Mouse (Mus musculus) embryonic facial prominence, embryonic 14.5 days (tissue): ENCODE results near the gene Ppm1n. TPM values are rescaled to one million over a fixed set of nuclear protein-coding genes. Genes with fewer than 3 reads are reported as not detected.

ENCODE experiments used
- ATAC-seq: fragments of 200-750 bp; cut with Nextera tagmentation; 2 replicates; pipeline ENCODE4 v1.8.0; 2017; ENCODE audit warnings: low read depth, moderate number of reproducible peaks, moderate TSS enrichment
- DNase-seq: peaks from one replicate; pipeline ENCODE4 v3.0.0-alpha.2; 2015; ENCODE audit warnings: low spot score
- H3K27ac ChIP-seq: fragments of 300-500 bp; sonication (generic); replicated peaks from 2 replicates; pipeline ENCODE4 v1.5.1; 2014; ENCODE audit warnings: low read depth, mild to moderate bottlenecking, low read length, moderate library complexity
- H3K27me3 ChIP-seq: fragments of 300-500 bp; sonication (generic); replicated peaks from 2 replicates; pipeline ENCODE4 v1.6.1; 2014; ENCODE audit warnings: low read length; ENCODE audit not compliant: control insufficient read depth, insufficient read depth
- H3K36me3 ChIP-seq: fragments of 300-500 bp; sonication (generic); 2 replicates; pipeline ENCODE4 v1.6.1; 2014; ENCODE audit warnings: low read length, mixed read lengths; ENCODE audit not compliant: control insufficient read depth, insufficient read depth
- H3K4me1 ChIP-seq: fragments of 300-500 bp; sonication (generic); 2 replicates; pipeline ENCODE4 v1.6.1; 2014; ENCODE audit warnings: antibody characterized with exemption, low read length; ENCODE audit not compliant: control insufficient read depth, insufficient read depth
- H3K4me2 ChIP-seq: fragments of 300-500 bp; sonication (generic); 2 replicates; pipeline ENCODE4 v1.6.1; 2014; ENCODE audit warnings: low read depth, mild to moderate bottlenecking, low read length, moderate library complexity, mixed read lengths
- H3K4me3 ChIP-seq: fragments of 300-500 bp; sonication (generic); 2 replicates; pipeline ENCODE4 v1.5.1; 2014; ENCODE audit warnings: low read depth, mild to moderate bottlenecking, low read length
- H3K9ac ChIP-seq: fragments of 300-500 bp; sonication (generic); 2 replicates; pipeline ENCODE4 v1.6.1; 2014; ENCODE audit warnings: low read depth, mild to moderate bottlenecking, low read length, moderate library complexity, mixed read lengths
- H3K9me3 ChIP-seq: fragments of 300-500 bp; sonication (generic); 2 replicates; pipeline ENCODE4 v1.6.1; 2016; ENCODE audit warnings: low read length; ENCODE audit not compliant: control insufficient read depth
- WGBS: fragments of 180-500 bp; shearing (Covaris S2); extraction: QIAGEN DNeasy Blood & Tissue Kit; methylation state at CpG from one replicate; pipeline ENCODE4 v1.1.7; 2014; 5-methylcytosine and 5-hydroxymethylcytosine counted together
- polyA plus RNA-seq: library from polyadenylated mRNA; unstranded; fragments of >200 nt; fragmentation: Nextera tagmentation; extraction: Ambion mirVana; gene quantifications from 2 replicates; pipeline ENCODE4 v1.2.1, GENCODE M21; 2014

Ppm1n gene
- polyA plus RNA-seq, 1 experiment from 2014 or later, result 0.49 TPM

- peaks cover 3% of the 10 kb centered on the region; the same call in 1 of the 2 replicates for H3K36me3 ChIP-seq
- no peak for DNase-seq
- no peaks in the 10 kb centered on the region for H3K4me1 ChIP-seq
- no peak overlapping the region for H3K27ac ChIP-seq
- ATAC-seq, result no peak
- no peak overlapping the region for H3K4me3 ChIP-seq
- 59% methylated on average over 1 of the region's 4 CpGs for WGBS
- H3K9me3 ChIP-seq, result no peaks in the 10 kb centered on the region
- H3K27me3 ChIP-seq, result no peaks in the 10 kb centered on the region
- no peak overlapping the region for H3K4me2 ChIP-seq
- no peak overlapping the region for H3K9ac ChIP-seq
These were observed 39.9 kb downstream of the Ppm1n start for GRCm38 (mm10) chr7:19239986-19240385.

- no peaks in the 10 kb centered on the region for H3K4me1 ChIP-seq
- peak; percentile 92 for ATAC-seq
- H3K27ac ChIP-seq, result no peak overlapping the region
- no peak overlapping the region for H3K4me2 ChIP-seq
- H3K4me3 ChIP-seq, result no peak overlapping the region
- 0% methylated on average over 1 of the region's 1 CpGs for WGBS
- peak; percentile 89 for DNase-seq
- no peaks in the 10 kb centered on the region for H3K36me3 ChIP-seq
- H3K9ac ChIP-seq, result no peak overlapping the region
- H3K27me3 ChIP-seq, result no peaks in the 10 kb centered on the region
- H3K9me3 ChIP-seq, result no peaks in the 10 kb centered on the region
These were observed 40.4 kb downstream of the Ppm1n start for GRCm38 (mm10) chr7:19239423-19239822.

GRCm38 (mm10) chr7:19238344-19238743 lies 41.5 kb downstream of the Ppm1n start:
- Histone ChIP-seq H3K4me2 (no peak overlapping the region), H3K4me1 (no peaks in the 10 kb centered on the region), H3K27ac (no peak overlapping the region), H3K9me3 (no peaks in the 10 kb centered on the region), H3K36me3 (no peaks in the 10 kb centered on the region), H3K27me3 (no peaks in the 10 kb centered on the region), H3K9ac (no peak overlapping the region), H3K4me3 (no peak overlapping the region)
- 95% methylated on average over 4 of the region's 4 CpGs for WGBS
- DNase-seq, result no peak
- no peak for ATAC-seq

GRCm38 (mm10) chr7:19236411-19236810 lies 43.5 kb downstream of the Ppm1n start:
- 74% methylated on average over 2 of the region's 2 CpGs for WGBS
- H3K4me3 ChIP-seq, result no peak overlapping the region
- no peaks in the 10 kb centered on the region for H3K4me1 ChIP-seq
- H3K4me2 ChIP-seq, result no peak overlapping the region
- no peak overlapping the region for H3K9ac ChIP-seq
- H3K27ac ChIP-seq, result no peak overlapping the region
- no peaks in the 10 kb centered on the region for H3K9me3 ChIP-seq
- DNase-seq (no peak), ATAC-seq (no peak)
- H3K36me3 ChIP-seq, result no peaks in the 10 kb centered on the region
- no peaks in the 10 kb centered on the region for H3K27me3 ChIP-seq

- no peak for DNase-seq
- no peaks in the 10 kb centered on the region for H3K9me3 ChIP-seq
- H3K4me3 ChIP-seq, result no peak overlapping the region
- H3K27me3 ChIP-seq, result no peaks in the 10 kb centered on the region
- no peaks in the 10 kb centered on the region for H3K36me3 ChIP-seq
- no peak for ATAC-seq
- H3K27ac ChIP-seq, result no peak overlapping the region
- 92% methylated on average over 2 of the region's 2 CpGs for WGBS
- no peaks in the 10 kb centered on the region for H3K4me1 ChIP-seq
- no peak overlapping the region for H3K9ac ChIP-seq
- H3K4me2 ChIP-seq, result no peak overlapping the region
These were observed 44.7 kb downstream of the Ppm1n start for GRCm38 (mm10) chr7:19235092-19235671.

GRCm38 (mm10) chr7:19234652-19235051 lies 45.2 kb downstream of the Ppm1n start:
- Histone ChIP-seq H3K9me3 (no peaks in the 10 kb centered on the region), H3K4me2 (no peak overlapping the region), H3K27me3 (no peaks in the 10 kb centered on the region), H3K4me1 (0 out of 2 replicates have a peak, but pooled peaks cover 1% of the 10 kb centered on the region), H3K36me3 (no peaks in the 10 kb centered on the region), H3K9ac (no peak overlapping the region), H3K27ac (no peak overlapping the region), H3K4me3 (no peak overlapping the region)
- no peak for DNase-seq
- WGBS, result 81% methylated on average over 5 of the region's 5 CpGs
- no peak for ATAC-seq

GRCm38 (mm10) chr7:19231849-19232248 lies 48.0 kb downstream of the Ppm1n start:
- Histone ChIP-seq H3K27ac (no peak overlapping the region), H3K27me3 (no peaks in the 10 kb centered on the region), H3K4me1 (peaks cover 7% of the 10 kb centered on the region), H3K4me2 (no peak overlapping the region), H3K36me3 (no peaks in the 10 kb centered on the region), H3K9ac (no peak overlapping the region), H3K9me3 (no peaks in the 10 kb centered on the region), H3K4me3 (no peak overlapping the region)
- 88% methylated on average over 3 of the region's 3 CpGs for WGBS
- no peak for DNase-seq
- ATAC-seq, result no peak

GRCm38 (mm10) chr7:19230899-19231298 lies 49.0 kb downstream of the Ppm1n start:
- H3K27ac ChIP-seq, result no peak overlapping the region
- no peaks in the 10 kb centered on the region for H3K9me3 ChIP-seq
- H3K9ac ChIP-seq, result no peak overlapping the region
- WGBS, result 87% methylated on average over 5 of the region's 5 CpGs
- H3K4me2 ChIP-seq, result no peak overlapping the region
- DNase-seq, result no peak
- H3K4me3 ChIP-seq, result no peak overlapping the region
- ATAC-seq, result no peak
- H3K36me3 ChIP-seq, result peaks cover under 1% of the 10 kb centered on the region; the same call in 1 of the 2 replicates
- H3K4me1 ChIP-seq, result peaks cover 10% of the 10 kb centered on the region
- H3K27me3 ChIP-seq, result no peaks in the 10 kb centered on the region

- H3K9ac ChIP-seq, result no peak overlapping the region
- DNase-seq, result no peak
- WGBS, result 93% methylated on average over 2 of the region's 2 CpGs
These were observed 49.8 kb downstream of the Ppm1n start for GRCm38 (mm10) chr7:19230041-19230580.

More at GRCm38 (mm10) chr7:19230041-19230580, 49.8 kb downstream of the Ppm1n start:
- H3K4me3 ChIP-seq, result no peak overlapping the region
- no peak overlapping the region for H3K27ac ChIP-seq
- H3K4me2 ChIP-seq, result peak overlapping the region; percentile 69
- ATAC-seq, result no peak
- peaks cover 10% of the 10 kb centered on the region for H3K4me1 ChIP-seq
- H3K9me3 ChIP-seq, result no peaks in the 10 kb centered on the region
- H3K27me3 ChIP-seq, result no peaks in the 10 kb centered on the region
- H3K36me3 ChIP-seq, result peaks cover 5% of the 10 kb centered on the region; the same call in 1 of the 2 replicates
